Mouse (Mus musculus): ENCODE results near the gene Mthfr. TPM values are rescaled to one million over a fixed set of nuclear protein-coding genes. Genes with fewer than 3 reads are reported as not detected.

The Mthfr gene
- polyA plus RNA-seq (2012): 9.9 and 11.2 TPM in 2 replicates

GRCm38 (mm10) chr4:148038600-148039253 is at the start of gene Mthfr, which contains the start of gene Clcn6:
Gene Mthfr (plus strand): TSS chr4:148039077.
Gene Clcn6 (minus strand): TSS chr4:148038821.
- TF ChIP-seq GATA1 (IDR thresholded peaks at IDR 0.05; ENCODE audit: low read length): no peak

- TF ChIP-seq GATA1 (IDR thresholded peaks at IDR 0.05; ENCODE audit: low read length): no peak
These were observed 45.2 kb upstream of the Mthfr start for GRCm38 (mm10) chr4:147993571-147994095.

- TF ChIP-seq GATA1 (IDR thresholded peaks at IDR 0.05; ENCODE audit: low read length): no peak
These were observed 43.6 kb upstream of the Mthfr start for GRCm38 (mm10) chr4:147995311-147995710.

GRCm38 (mm10) chr4:148000202-148000772 is 38.6 kb upstream of the Mthfr start, which contains the start of gene Nppa:
Gene Nppa (plus strand): TSS chr4:148000722.
- TF ChIP-seq GATA1 (IDR thresholded peaks at IDR 0.05; ENCODE audit: low read length): no peak

- TF ChIP-seq GATA1 (IDR thresholded peaks at IDR 0.05; ENCODE audit: low read length): no peak
These were observed 37.7 kb upstream of the Mthfr start for GRCm38 (mm10) chr4:148001013-148001789.

- no peak for TF ChIP-seq GATA1 (IDR thresholded peaks at IDR 0.05; ENCODE audit: low read length)
These were observed 37.0 kb upstream of the Mthfr start for GRCm38 (mm10) chr4:148001866-148002265.

- no peak for TF ChIP-seq GATA1 (IDR thresholded peaks at IDR 0.05; ENCODE audit: low read length)
These were observed 34.5 kb upstream of the Mthfr start for GRCm38 (mm10) chr4:148004361-148004760.

GRCm38 (mm10) chr4:148008412-148008811 is 30.5 kb upstream of the Mthfr start:
- TF ChIP-seq GATA1 (IDR thresholded peaks at IDR 0.05; ENCODE audit: low read length): no peak

GRCm38 (mm10) chr4:148009641-148010040 is 29.2 kb upstream of the Mthfr start:
- TF ChIP-seq GATA1 (IDR thresholded peaks at IDR 0.05; ENCODE audit: low read length): no peak

- TF ChIP-seq GATA1 (IDR thresholded peaks at IDR 0.05; ENCODE audit: low read length): no peak
These were observed 27.5 kb upstream of the Mthfr start for GRCm38 (mm10) chr4:148011332-148011731.

- no peak for TF ChIP-seq GATA1 (IDR thresholded peaks at IDR 0.05; ENCODE audit: low read length)
These were observed 26.7 kb upstream of the Mthfr start for GRCm38 (mm10) chr4:148012216-148012615.

GRCm38 (mm10) chr4:148015418-148015817 is 23.5 kb upstream of the Mthfr start:
- TF ChIP-seq GATA1 (IDR thresholded peaks at IDR 0.05; ENCODE audit: low read length): no peak

GRCm38 (mm10) chr4:148016981-148017380 is 21.9 kb upstream of the Mthfr start:
- no peak for TF ChIP-seq GATA1 (IDR thresholded peaks at IDR 0.05; ENCODE audit: low read length)

- no peak for TF ChIP-seq GATA1 (IDR thresholded peaks at IDR 0.05; ENCODE audit: low read length)
These were observed 20.5 kb upstream of the Mthfr start for GRCm38 (mm10) chr4:148018410-148018809.

GRCm38 (mm10) chr4:148024003-148024402 is 14.9 kb upstream of the Mthfr start:
- no peak for TF ChIP-seq GATA1 (IDR thresholded peaks at IDR 0.05; ENCODE audit: low read length)

- TF ChIP-seq GATA1 (IDR thresholded peaks at IDR 0.05; ENCODE audit: low read length): no peak
These were observed 9.6 kb upstream of the Mthfr start for GRCm38 (mm10) chr4:148029297-148029696.
